Mouse (Mus musculus) heart, adult 8-10 months (tissue): ENCODE data around the gene Serping1. TPM values are rescaled to one million over a fixed set of nuclear protein-coding genes. Genes with fewer than 3 reads are reported as not detected.
A peak's percentile ranks its signal among the peaks of the same experiment; 100 is the strongest.
"Not testable (repeated sequence)": the region's sequence is repeated elsewhere in the genome, so short reads cannot be mapped to it uniquely, and the experiment has no call there.

Experiments
- DNase-seq: peaks from one replicate; pipeline ENCODE4 v3.0.0; 2022; ENCODE audit warnings: low spot score
- total RNA-seq, 4 experiments: library from RNA; stranded (reverse); gene quantifications; 2 replicates each; pipeline ENCODE4 v1.2.4; 2022

Serping1 gene
- total RNA-seq, 4 experiments from 2014 or later, result 58.4 to 76.5 (median 69.2) TPM

DNA sequence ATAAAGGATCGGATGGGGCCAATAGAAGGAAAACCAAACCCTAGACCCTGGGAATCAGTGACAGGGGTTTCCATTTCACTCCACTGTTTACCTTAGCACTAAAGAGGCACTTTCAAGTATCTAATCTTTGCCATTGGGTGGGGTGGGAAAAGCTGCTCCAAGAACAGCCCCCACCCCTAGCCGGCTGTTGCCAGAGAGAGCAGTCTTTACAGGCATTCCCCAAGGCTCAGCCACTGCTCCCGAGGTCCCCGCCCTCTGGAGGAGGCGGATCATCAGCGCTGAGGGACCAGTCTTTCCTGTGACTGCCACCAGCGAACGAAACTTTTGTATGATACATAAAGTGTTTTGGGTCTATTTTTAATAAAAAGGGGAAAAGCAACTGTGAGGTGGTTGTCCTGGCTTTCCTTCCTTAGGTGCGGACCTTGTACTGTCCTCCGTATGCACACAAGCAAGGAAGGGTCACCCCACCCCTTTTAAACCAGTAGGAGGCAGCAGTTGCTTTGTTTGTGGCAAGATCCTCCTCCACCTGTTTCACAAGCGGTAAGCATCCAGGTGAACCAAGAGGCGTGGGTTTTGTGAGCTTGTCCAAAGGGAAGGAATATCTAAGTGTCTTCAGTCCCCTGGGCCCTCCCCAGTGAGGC is 36.9 kb downstream of the Serping1 start:
- DNase-seq, result no peak

DNA sequence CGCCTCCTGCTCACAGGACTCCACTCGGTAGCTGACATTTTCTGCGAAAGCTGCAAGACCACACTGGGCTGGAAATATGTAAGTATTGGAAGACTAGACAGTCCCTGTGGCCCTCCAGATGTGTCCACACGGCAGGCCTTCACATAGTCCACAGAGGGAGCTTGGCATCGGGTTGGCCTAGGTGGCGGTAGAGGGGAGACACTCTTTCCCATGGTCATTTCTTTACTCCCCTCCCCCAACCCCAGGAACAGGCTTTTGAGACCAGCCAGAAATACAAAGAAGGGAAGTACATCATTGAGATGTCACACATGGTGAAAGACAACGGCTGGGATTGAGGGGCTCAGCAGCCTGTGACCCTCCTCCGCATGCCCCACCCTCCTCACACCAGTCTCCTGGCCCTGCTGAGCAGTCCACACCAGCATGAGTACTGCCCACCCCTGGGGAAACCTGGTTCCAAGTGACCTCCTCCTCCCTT is 37.8 kb downstream of the Serping1 start:
- DNase-seq, result no peak

DNA sequence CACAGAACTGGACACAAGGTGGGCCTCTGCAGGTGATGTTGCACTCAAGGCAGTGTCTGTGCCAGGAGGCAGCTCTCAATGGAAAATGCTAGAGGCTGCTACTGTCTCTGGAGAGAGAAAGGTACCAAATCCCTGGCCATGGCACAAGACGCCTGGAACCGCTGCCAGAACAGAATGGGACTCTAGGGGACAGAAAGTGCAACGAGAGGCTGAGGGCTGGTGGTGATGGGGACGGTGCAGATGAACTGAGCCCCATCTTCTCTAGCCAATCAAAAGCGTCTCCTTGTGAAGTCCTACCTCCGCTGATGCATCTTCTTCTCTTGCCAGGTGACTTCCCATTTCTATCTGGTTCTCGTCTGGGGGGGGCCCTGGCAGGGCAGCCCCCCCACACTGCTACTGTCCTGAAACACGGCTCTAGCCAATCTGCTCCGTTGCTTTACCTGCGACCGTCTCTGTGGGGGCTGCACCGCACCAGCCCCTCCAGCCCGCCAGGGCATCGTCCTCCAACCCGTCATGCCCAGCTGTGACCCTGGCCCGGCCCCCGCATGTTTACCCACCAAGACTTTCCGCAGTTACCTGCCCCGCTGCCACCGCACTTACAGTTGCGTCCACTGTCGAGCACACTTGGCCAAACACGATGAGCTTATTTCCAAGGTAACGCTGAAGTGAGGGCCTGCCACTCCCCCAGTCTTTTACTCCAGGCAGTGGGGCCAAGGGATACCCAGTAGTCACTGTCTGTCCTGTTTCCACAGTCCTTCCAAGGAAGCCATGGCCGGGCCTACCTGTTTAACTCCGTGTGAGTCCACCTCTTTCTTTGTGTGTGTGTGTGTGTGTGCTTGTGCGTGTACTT is 38.7 kb downstream of the Serping1 start:
- DNase-seq, result no peak

DNA sequence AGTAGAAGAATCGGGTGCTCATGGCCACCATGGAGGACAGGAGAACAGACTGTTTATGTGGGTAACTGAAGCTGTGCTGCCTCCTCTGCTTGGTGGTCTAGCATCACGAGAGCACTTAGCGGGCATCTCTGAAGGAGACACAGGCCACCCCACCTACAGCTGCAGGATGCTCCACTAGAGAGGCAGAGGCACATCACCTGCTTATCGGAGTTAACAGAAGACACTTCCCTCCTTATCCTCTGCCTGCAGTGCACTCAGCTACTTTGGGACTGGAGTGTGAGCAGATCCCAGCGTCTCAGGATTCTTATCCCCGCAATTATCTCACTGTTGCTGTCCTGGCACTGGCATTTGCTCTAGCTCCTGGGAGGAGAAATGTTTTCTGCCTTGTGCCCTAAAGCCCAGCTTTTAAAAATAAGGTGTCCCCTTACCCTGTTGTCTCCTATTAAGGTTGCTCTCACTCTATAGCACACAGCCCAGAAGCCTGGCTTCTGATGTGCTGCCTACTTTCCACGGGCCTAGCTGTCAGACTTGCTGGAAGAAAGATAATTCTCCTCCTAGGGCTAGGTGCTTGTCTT is 39.8 kb downstream of the Serping1 start:
- DNase-seq, result no peak

DNA sequence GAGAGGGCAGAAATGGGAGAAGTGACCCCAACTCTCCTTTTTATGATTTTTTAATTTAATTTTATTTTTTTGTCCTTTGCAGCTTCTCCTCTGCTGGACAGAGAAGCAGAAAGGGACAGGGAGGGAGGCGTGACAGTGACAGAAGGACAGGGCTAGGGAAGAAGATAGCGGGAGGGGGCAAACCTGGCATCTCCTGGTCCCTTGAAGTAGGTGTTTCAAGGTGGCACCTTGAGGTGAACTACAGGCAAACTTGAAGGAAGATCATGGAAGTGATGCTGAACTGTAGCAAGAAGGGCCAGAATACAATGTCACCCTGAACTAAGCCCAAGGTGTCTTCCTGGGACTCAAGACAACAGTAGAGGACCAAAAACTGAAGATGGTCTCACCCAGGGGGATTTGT is 40.3 kb downstream of the Serping1 start:
- no peak for DNase-seq

DNA sequence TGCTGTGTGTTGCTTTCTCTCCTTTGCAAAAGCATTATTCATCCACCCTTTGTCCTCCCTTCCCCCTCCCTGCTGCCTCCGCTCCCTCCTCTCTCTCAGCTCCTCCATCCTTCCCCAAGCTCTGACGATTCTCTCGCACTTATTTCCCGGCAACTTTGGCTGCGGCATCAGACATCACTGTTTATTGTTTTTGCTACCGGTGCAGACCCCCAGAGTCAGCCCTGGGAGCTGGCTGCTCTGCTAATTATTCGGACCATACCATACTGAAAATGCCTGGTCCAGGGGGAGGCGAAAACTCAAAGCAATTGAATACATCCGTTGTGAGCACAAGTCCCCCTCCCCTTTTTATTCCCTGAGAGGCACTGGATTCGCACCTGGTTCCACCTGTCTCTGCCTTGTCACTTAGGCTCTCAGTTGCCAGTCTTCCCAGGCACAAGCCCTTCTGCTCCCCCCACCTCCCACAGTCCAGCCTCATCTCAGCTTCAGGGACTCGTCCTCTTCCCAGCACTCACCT is 40.8 kb downstream of the Serping1 start:
- DNase-seq, result no peak

DNA sequence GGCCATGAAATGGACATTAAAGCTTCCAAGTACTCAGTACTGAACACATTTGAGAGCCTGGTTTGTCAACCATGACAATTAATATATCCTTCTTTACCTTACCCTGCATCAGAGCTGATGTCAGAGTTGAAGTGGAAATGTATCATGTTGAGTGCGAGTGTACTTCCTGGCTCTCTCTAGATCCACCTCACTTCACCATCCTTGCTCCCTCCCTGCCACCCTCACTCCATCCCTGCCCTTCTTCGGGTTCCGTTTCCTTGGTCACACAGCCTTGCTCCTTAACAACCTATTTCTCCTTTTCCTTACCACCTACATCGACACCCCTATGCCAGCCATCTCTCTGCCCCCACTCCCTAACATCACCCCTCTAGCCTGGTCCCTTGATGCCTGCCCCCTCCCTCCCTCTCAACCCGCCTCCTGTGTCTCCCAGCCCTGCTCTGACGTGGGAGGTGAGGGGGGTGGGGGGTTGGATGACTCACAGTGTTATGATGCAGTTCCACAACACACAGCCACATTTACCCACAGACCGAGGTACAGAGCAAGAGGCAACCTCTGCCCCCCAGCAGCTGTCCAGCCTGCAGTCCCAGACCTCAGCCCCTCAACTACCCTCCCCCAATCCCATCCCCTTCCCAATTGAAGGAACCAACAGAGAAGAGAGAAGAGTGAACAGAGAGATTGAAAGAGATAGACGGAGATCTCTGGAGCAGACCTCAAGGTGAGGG is 41.5 kb downstream of the Serping1 start, which contains the start of gene Ypel4:
Gene Ypel4 (plus strand): TSS at position 480 of the 722 bp plus-strand sequence.
- no peak for DNase-seq

DNA sequence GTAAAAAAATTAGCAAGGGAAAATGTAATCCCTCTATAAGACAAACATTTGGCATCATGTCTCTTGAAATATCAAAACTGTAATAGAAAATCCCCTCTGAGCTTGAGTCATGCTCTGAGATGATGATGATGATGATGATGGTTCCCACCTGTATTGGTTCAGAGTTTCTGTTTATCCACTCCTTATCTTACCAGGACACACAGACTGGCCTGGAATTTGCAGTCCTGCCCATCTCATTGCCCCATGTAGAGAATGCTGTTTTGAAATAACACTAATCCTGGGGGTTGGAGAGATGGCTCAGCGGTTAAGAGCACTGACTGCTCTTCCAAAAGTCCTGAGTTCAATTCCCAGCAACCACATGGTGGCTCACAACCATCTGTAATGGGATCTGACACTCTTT is 42.9 kb downstream of the Serping1 start:
- no peak for DNase-seq

DNA sequence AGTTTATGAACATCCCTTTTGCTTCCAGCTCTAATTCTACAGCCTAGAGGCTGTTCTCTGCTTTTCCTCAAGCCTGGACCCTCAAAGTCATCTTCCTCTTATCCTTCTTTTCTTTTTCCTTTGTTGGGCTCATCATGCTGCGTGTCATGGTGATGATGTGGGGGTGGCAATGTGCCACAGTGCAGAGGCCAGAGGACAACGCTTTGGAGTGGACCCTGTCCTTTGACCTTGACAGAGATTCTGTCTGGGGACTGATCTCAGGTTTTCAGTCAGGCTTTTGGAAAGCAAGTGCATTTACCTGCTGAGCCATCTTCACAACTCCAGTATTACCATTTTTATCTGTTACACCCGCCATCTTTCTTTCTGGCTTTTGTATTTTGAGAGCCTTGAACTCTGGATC is 44.0 kb downstream of the Serping1 start:
- no peak for DNase-seq

DNA sequence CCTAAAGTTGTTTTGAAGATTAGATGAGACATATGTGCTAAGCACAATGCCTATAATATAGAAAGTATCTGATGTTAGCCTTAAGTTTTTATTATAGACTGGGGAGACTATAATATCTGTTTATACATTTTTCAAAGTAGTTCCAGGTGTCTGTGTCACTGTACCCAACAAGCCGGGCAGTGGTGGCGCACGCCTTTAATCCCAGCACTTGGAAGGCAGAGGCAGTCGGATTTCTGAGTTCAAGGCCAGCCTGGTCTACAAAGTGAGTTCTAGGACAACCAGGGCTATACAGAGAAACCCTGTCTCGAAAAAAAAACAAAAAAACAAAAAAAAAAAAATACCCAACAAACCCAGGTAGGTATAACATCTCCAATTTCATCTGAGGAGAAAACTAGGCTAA is 47.1 kb downstream of the Serping1 start:
- DNase-seq, result not testable (repeated sequence)

DNA sequence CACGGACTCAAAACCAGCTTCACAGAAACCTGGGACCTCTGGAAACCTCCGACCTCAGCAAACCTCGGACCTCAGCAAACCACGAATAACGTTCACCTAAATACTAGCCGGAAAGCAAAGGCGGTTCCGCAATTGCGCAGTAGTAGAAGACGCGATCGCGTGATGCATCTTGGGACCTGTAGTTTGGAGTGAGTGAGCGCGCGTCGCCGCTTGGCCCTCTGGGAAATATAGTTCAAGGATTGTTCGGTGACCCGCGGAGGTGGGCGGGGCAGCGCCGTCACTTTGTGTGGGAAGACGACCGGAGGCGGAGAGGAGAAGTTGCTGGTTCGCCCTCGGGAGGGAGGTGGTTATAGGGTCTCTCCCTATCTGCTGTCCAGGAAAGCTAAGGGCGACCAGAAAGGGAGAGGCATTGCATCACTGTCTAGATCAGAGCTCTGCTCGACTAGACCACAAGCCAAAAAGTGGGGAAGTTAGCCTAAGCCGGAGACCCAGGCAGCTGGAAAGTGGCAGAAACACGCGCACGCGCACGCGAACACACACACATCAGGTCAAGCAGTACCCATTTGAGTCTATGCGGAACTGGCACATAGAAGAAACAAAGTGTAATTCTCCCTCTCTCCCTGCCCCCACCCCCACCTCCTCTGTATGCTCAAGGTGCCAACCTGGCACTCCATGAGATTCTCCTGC is 47.9 kb downstream of the Serping1 start, which contains the start of gene Clp1:
Gene Clp1 (minus strand): TSS at position 179 of the 687 bp plus-strand sequence.
- DNase-seq, result peak; percentile 98

DNA sequence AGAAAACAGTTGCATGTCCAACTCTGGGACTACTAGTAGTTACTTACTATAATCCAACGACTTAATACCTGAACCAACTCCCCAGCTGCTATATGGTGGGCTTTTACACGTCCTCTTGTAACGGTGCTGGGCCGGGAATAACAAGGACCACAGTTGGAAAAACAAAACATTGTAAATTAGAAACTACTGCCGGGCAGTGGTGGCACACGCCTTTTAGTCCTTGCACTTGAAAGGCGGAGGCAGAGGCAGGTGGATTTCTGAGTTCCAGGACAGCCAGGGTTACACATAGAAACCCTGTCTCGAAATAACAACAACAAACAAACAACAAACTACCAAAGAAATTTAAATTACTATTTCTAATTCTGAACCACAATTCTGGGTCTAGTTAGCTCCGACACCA is 48.5 kb downstream of the Serping1 start:
- DNase-seq, result no peak

DNA sequence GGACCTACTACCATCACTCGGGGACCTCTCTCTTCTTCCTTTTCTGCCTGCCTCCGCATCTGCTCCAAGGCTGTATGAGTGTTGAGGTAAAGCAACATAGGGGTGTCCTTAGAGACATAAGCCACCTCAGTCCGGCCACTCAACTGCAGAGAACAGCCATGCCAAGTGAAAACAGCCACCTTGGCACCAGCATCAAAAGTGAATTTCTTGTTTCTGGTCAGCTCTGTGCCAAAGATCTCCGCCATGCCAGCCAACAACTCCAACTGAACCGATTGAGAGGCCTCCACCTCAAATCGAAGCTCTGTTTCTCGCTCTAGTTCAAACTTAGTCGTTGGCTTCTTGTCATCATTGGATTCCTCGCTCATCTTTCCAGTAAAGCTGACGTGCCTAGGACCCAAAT is 49.5 kb downstream of the Serping1 start:
- no peak for DNase-seq

DNA sequence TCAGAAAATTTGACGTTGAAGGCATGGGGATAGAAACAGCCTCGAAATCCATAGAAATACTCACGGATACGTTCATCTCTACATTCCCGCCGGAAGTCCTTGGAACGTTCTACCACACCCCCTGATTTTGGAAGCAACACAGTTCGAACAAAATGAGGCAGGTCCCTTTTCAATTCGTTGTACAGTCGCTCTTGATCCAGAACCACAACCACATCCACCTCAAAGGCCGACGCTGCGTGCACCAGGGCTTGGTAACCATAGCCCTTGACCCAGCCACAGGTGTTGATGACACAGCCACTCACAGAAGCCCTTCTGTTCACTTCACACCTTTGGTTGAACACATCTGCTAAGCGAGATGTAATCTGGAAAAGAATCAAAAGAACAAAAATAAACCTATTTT is 51.4 kb downstream of the Serping1 start:
- no peak for DNase-seq

DNA sequence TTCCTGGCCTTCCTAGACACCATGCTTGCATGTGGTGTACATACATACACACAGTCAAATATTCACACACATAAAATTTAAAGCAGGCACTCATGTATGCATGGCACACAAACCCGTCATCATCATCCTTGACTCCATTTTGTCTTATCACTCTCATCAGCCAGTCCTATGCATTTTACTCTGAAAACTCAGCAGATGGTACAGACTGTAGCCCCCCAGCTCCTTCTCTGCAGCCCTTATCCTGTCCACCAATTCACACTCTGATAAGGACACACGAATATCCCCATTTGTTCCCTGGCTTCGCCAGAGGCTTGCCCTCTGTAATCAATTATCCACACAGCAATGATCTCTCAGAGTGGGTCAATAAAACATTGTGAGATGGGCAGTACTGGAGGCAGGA is 54.1 kb downstream of the Serping1 start:
- DNase-seq, result no peak

DNA sequence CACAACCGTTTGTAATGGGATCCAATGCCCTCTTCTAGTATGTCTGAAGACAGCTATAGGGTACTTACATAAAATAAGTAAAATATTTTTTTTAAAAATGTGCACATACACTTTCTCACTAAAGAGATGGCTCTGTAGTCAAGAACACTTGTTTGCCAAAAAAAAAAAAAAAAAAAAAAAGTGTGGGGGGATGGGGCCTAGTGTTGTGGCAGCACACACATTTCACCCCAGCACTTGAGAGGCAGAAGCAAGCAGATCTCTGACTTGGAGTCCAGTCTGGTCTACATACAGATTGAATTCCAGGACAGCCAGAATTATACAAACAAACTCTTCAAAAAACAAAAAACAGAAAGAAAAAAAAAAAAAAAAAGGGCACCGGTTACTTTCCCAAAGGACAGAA is 54.5 kb downstream of the Serping1 start:
- DNase-seq, result no peak

DNA sequence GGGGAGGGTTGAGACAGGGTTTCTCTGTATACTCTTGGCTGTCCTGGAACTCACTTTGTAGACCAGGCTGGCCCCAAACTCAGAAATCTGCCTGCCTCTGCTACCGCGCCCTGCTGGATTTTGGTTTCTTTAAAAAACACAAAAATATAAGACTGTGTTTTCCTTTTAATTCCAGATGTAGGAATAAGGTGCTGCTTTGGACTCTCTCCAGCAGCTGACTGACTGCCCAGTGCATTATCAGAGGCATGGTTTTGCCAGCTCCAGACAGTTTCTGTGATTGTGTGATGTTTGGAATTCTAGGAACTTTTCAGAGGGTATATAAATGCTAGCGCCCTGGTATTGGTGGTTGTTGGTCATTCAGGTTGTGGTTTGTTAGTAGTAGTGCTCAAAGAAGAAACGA is 57.9 kb downstream of the Serping1 start:
- DNase-seq, result no peak

DNA sequence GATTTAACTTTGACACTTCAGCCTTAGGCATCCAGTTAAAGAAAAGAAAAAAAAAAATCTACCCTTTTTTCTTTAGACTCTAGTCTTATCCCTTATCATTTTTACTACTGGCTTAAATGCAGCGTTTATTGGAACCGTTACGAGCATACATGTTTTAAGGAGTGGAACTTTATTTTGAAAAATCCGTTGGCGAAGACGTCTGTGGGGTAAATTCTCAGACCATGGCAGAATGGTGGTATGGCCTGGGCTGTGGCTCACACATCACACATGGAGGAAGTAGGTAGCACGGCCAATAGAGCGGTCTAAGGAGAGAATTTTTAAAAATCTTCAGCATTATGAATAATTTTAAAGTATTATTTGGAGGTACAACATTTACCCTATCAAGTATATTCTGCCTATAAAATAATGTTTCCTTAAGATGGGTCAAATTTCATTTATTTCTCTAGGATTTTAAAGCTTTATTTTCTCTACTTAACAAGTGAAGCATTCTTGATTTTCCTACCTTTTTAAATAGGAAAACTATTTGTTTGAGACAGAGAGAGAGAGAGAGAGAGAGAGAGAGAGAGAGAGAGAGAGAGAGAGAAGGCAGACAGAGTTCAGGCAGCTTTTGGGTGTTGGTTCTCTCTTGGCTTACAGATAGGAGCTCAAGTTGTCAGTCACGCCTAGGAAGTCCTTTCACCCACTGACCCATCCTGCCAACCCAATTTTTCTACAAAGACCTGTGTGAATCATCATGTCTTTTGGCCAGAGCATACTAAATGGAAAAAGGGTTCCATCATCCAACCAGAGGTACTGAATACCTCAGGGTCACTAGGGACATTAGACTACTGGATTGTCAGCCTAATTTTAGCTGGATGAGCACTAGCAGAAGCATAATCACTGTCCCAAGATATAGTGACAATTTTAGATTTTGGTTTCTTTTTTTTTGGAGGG is 58.6 kb downstream of the Serping1 start:
- DNase-seq, result no peak

DNA sequence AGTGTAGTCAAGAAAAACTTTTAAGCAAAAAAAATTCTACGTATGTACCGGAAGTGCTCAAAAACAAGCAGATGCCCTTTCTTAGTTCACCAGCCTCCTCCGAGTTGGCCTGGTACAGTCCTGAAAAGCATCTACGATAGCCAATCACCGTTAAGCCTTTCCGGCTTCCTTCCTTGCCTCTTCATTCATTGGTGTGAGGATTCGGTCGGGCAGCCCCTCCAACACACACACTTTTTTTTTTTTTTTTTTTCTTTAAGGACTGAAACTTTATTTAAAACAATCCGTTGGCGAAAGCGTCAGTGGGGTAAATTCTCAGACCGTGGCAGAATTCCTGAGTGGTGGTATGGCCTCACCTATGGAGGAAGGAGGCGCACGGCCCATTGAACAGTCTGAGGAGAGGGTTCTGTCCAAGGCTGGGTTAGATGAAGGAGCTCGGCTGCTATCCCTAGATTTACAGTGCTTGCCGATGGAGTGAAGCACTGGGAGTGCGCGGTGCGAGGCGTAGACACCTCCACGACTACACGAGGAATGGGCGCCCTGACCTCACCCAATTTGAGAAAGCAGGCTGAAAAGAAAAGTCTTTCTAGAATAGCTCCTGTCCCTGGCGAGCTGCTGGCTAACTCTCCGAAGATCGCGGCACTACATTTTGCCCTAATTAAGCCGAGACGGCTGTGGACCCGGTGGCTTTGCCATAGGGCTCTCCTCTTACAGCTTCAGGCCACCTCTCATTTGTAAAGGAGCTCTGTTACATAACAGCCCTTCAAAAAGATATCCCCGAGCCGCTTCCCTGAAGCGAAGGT is 59.5 kb downstream of the Serping1 start:
- peak; percentile 95 for DNase-seq
